Mouse (Mus musculus) right cerebral cortex, postnatal 25 days (tissue): ENCODE data around the gene Hoxb5.

Source experiments
- DNase-seq: peaks from one replicate; pipeline ENCODE4 v3.0.0; 2022

Hoxb5 gene

GRCm38 (mm10) chr11:96272024-96272921, 30.9 kb upstream of the Hoxb5 start:
- no peak for DNase-seq

GRCm38 (mm10) chr11:96274428-96274827, 28.7 kb upstream of the Hoxb5 start:
- no peak for DNase-seq

- no peak for DNase-seq
Observed at GRCm38 (mm10) chr11:96275896-96276295, 27.2 kb upstream of the Hoxb5 start.

- no peak for DNase-seq
Observed at GRCm38 (mm10) chr11:96277151-96278044, 25.7 kb upstream of the Hoxb5 start.

GRCm38 (mm10) chr11:96278324-96278723, 24.8 kb upstream of the Hoxb5 start:
- DNase-seq, result no peak

- DNase-seq, result peak; percentile 79
Observed at GRCm38 (mm10) chr11:96278773-96279172, 24.4 kb upstream of the Hoxb5 start.

- DNase-seq, result no peak
Observed at GRCm38 (mm10) chr11:96279421-96280233, 23.5 kb upstream of the Hoxb5 start.

GRCm38 (mm10) chr11:96280399-96281378, 22.4 kb upstream of the Hoxb5 start:
- DNase-seq, result no peak

GRCm38 (mm10) chr11:96281396-96281795, 21.7 kb upstream of the Hoxb5 start:
- no peak for DNase-seq

GRCm38 (mm10) chr11:96281855-96282570, 21.1 kb upstream of the Hoxb5 start, which contains the start of gene Hoxb8:
Gene Hoxb8, plus strand, starts transcription at chr11:96281905.
- DNase-seq, result no peak

- no peak for DNase-seq
Observed at GRCm38 (mm10) chr11:96282795-96283430, 20.2 kb upstream of the Hoxb5 start.

- DNase-seq, result no peak
Observed at GRCm38 (mm10) chr11:96284041-96284749, 18.9 kb upstream of the Hoxb5 start.

- no peak for DNase-seq
Observed at GRCm38 (mm10) chr11:96284774-96285734, 18.1 kb upstream of the Hoxb5 start.

GRCm38 (mm10) chr11:96285771-96286738, 17.1 kb upstream of the Hoxb5 start, which contains the start of gene Hoxb7:
Gene Hoxb7, plus strand, starts transcription at chr11:96286623.
- DNase-seq, result no peak

- DNase-seq, result no peak
Observed at GRCm38 (mm10) chr11:96286739-96287385, 16.3 kb upstream of the Hoxb5 start.

GRCm38 (mm10) chr11:96287411-96287810, 15.7 kb upstream of the Hoxb5 start:
- DNase-seq, result no peak
